19 mouse cellular contexts compared by ENCODE assay signal in the genomic region with DNA sequence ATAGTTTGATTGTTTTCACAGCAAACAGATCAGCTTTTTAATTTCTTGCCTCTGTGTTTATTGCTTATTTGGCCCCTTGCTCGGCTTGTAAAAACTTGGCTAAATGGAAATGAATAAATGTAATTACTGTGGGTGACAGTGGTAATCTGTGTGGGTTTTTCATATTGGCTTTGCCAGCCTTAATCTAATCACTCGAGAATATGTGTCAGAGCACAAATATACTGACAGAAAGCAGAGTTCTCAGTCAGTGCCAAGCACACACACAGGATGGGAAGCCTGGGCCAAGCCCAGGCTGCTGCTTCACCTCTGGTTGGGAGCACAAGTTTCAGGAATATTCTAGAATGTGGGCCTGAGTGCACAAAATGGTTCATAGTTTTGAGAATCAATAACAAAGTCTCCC.
A peak's percentile ranks its signal among the peaks of the same experiment; 100 is the strongest.
DNase-seq lines count a peak whose midpoint lies in the region; ATAC-seq and TF ChIP-seq lines count a peak whose summit lies in the region.
"Had no signal": no experiment of that assay in that cellular context is flagged by ENCODE, and none has a peak within 500 bp of the region (broad histone marks: within the 10 kb centered on the region; RNA-seq: fewer than 3 reads in every experiment).

No protein-coding gene starts in this region.

- peaks cover 5% of the 10 kb centered on the region; the same call in 1 of the 2 replicates for H3K4me1 ChIP-seq in forebrain, embryonic 13.5 days
- H3K4me1 ChIP-seq in forebrain, embryonic 10.5 days: peaks cover 16% of the 10 kb centered on the region
- H3K4me1 ChIP-seq in midbrain, embryonic 11.5 days (ENCODE audit: control insufficient read depth, insufficient read depth, low read length): no peaks in the 10 kb centered on the region
- H3K4me1 ChIP-seq in midbrain, postnatal 0 days (ENCODE audit: insufficient read depth, low read length): no peaks in the 10 kb centered on the region
- H3K4me1 ChIP-seq: embryonic facial prominence, embryonic 12.5 days; heart, embryonic 12.5 days; intestine, embryonic 15.5 days had no signal

- DNase-seq in adrenal gland, adult (ENCODE audit: inconsistent age in 2 of 2, low spot score in 1 of 2): peak; percentile 6 to 30
- no peak for DNase-seq in adrenal gland, postnatal 25 days
- DNase-seq in forebrain, embryonic 10.5 days (ENCODE audit: extremely low spot score, low spot score): no peak
- DNase-seq in midbrain, embryonic 11.5 days (ENCODE audit: low spot score, missing footprints): peak; percentile 78
- no peak for DNase-seq in midbrain, postnatal 0 days (ENCODE audit: low spot score)
- peak; percentile 80 for DNase-seq in MN1 (ENCODE audit: low spot score)
- DNase-seq in cerebellum, postnatal 14 days: no peak
- DNase-seq: B cell, adult 2 months; cerebellum, adult 2 months; embryo, embryonic 11 days; gastrocnemius, postnatal 25 days; kidney, adult 2 months had no signal

- peaks cover 33% of the 10 kb centered on the region for H3K27me3 ChIP-seq in forebrain, embryonic 13.5 days
- peaks cover 90% of the 10 kb centered on the region for H3K27me3 ChIP-seq in forebrain, embryonic 10.5 days (ENCODE audit: poor library complexity, severe bottlenecking)
- no peaks in the 10 kb centered on the region; the same call in none of the 2 replicates for H3K27me3 ChIP-seq in midbrain, embryonic 11.5 days (ENCODE audit: control insufficient read depth, insufficient read depth, low read length)
- no peaks in the 10 kb centered on the region for H3K27me3 ChIP-seq in midbrain, postnatal 0 days (ENCODE audit: insufficient read depth, low read length)
- H3K27me3 ChIP-seq: embryonic facial prominence, embryonic 12.5 days; heart, embryonic 12.5 days; intestine, embryonic 15.5 days had no signal

- H3K4me2 ChIP-seq in forebrain, embryonic 13.5 days: no peak overlapping the region
- H3K4me2 ChIP-seq in midbrain, embryonic 11.5 days: no peak overlapping the region
- no peak overlapping the region for H3K4me2 ChIP-seq in midbrain, postnatal 0 days (ENCODE audit: low read depth, low read length, poor library complexity, severe bottlenecking)
- H3K4me2 ChIP-seq: embryonic facial prominence, embryonic 12.5 days; heart, embryonic 12.5 days; intestine, embryonic 15.5 days had no signal

- H3K27ac ChIP-seq in forebrain, embryonic 13.5 days: no peak overlapping the region
- no peak overlapping the region for H3K27ac ChIP-seq in forebrain, embryonic 10.5 days
- no peak overlapping the region for H3K27ac ChIP-seq in midbrain, embryonic 11.5 days (ENCODE audit: low read depth, low read length)
- no peak overlapping the region for H3K27ac ChIP-seq in midbrain, postnatal 0 days (ENCODE audit: low read depth, low read length)
- H3K27ac ChIP-seq: embryonic facial prominence, embryonic 12.5 days; hindbrain, embryonic 10.5 days; intestine, embryonic 15.5 days had no signal

- 0 out of 2 replicates have a peak, but pooled peaks have one; percentile 16 for ATAC-seq in forebrain, embryonic 13.5 days
- ATAC-seq in midbrain, embryonic 11.5 days (ENCODE audit: low FRiP score): no peak
- ATAC-seq in midbrain, postnatal 0 days (ENCODE audit: low FRiP score): no peak
- ATAC-seq: CD4-positive, CD25-positive, alpha-beta regulatory T cell, adult 4 months; intestine, embryonic 15.5 days had no signal

- no peaks in the 10 kb centered on the region for H3K36me3 ChIP-seq in forebrain, embryonic 13.5 days (ENCODE audit: poor library complexity, severe bottlenecking)
- H3K36me3 ChIP-seq in forebrain, embryonic 10.5 days (replicated peaks): no peaks in the 10 kb centered on the region
- no peaks in the 10 kb centered on the region for H3K36me3 ChIP-seq in midbrain, embryonic 11.5 days (ENCODE audit: control insufficient read depth, insufficient read depth, low read length)
- H3K36me3 ChIP-seq in midbrain, postnatal 0 days (ENCODE audit: insufficient read depth, low read length): no peaks in the 10 kb centered on the region
- H3K36me3 ChIP-seq: embryonic facial prominence, embryonic 12.5 days; G1E; heart, embryonic 12.5 days; hindbrain, embryonic 10.5 days; intestine, embryonic 15.5 days had no signal

- no peak for TF ChIP-seq CTCF in midbrain, postnatal 0 days (IDR thresholded peaks at IDR 0.05)

- H3K9me3 ChIP-seq in forebrain, embryonic 13.5 days (replicated peaks): no peaks in the 10 kb centered on the region
- no peaks in the 10 kb centered on the region for H3K9me3 ChIP-seq in forebrain, embryonic 10.5 days
- H3K9me3 ChIP-seq in midbrain, embryonic 11.5 days (ENCODE audit: control insufficient read depth, low read length): no peaks in the 10 kb centered on the region
- no peaks in the 10 kb centered on the region for H3K9me3 ChIP-seq in midbrain, postnatal 0 days (ENCODE audit: low read length)
- H3K9me3 ChIP-seq: embryonic facial prominence, embryonic 12.5 days; G1E; heart, embryonic 12.5 days; hindbrain, embryonic 10.5 days; intestine, embryonic 15.5 days had no signal

- no peak overlapping the region for H3K9ac ChIP-seq in forebrain, embryonic 13.5 days
- no peak overlapping the region for H3K9ac ChIP-seq in midbrain, embryonic 11.5 days (ENCODE audit: low read length)
- H3K9ac ChIP-seq in midbrain, postnatal 0 days (replicated peaks; ENCODE audit: low read length, poor library complexity, severe bottlenecking): no peak overlapping the region
- H3K9ac ChIP-seq: embryonic facial prominence, embryonic 12.5 days; heart, embryonic 12.5 days; intestine, embryonic 15.5 days had no signal

- no peak overlapping the region for H3K4me3 ChIP-seq in forebrain, embryonic 13.5 days
- no peak overlapping the region for H3K4me3 ChIP-seq in forebrain, embryonic 10.5 days
- H3K4me3 ChIP-seq in midbrain, embryonic 11.5 days (ENCODE audit: low read depth, low read length): no peak overlapping the region
- no peak overlapping the region for H3K4me3 ChIP-seq in midbrain, postnatal 0 days (ENCODE audit: low read depth, low read length)
- H3K4me3 ChIP-seq: embryonic facial prominence, embryonic 12.5 days; heart, embryonic 12.5 days; hindbrain, embryonic 10.5 days; intestine, embryonic 15.5 days had no signal

- WGBS in forebrain, embryonic 13.5 days: 42% methylated on average over 2 of the region's 2 CpGs
- WGBS in forebrain, embryonic 10.5 days: 65% methylated on average over 2 of the region's 2 CpGs
- WGBS in midbrain, embryonic 11.5 days: 62% methylated on average over 2 of the region's 2 CpGs
- WGBS in midbrain, postnatal 0 days: 47% methylated on average over 2 of the region's 2 CpGs

Comparison
In these comparisons a context has a peak if more than half of its experiments do, and no peak if none do; other contexts are left out.
1. DNase-seq: peak in adrenal gland, adult (2 of 2), midbrain, embryonic 11.5 days (single experiment) and MN1 (single experiment); none in adrenal gland, postnatal 25 days (single experiment), forebrain, embryonic 10.5 days (single experiment), midbrain, postnatal 0 days (single experiment) and cerebellum, postnatal 14 days (0 of 2).